In the genomic region with DNA sequence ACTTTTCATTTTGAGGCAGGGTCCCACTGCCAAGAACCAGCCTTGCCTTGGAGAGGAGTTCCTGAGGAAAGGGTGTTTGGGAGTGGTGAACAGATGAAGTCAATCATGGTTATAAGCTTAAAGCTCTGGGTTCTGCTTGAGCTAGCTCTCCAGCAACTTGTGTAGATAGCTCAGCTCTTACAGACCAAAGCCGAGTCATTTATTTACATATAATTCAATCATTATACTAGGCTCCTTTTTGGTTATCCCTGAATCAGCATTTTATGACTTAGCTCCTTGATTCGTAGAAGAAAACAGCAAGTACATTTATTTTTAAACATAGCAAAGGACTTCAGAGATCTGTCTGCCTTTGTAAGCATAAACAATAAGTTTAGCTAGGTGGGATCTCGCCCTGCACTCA, we compare ENCODE assay signal across 25 mouse cellular contexts. TPM values are rescaled to one million over a fixed set of nuclear protein-coding genes. Genes with fewer than 3 reads are reported as not detected.
"Had no signal": no experiment of that assay in that cellular context is flagged by ENCODE, and none has a peak within 500 bp of the region (broad histone marks: within the 10 kb centered on the region; RNA-seq: fewer than 3 reads in every experiment).

No protein-coding gene starts in this region.

- H3K9me3 ChIP-seq: midbrain, embryonic 10.5 days; midbrain, embryonic 12.5 days; neural tube, embryonic 13.5 days; neural tube, embryonic 15.5 days had no signal

- H3K36me3 ChIP-seq: midbrain, embryonic 10.5 days; midbrain, embryonic 12.5 days; neural tube, embryonic 13.5 days; neural tube, embryonic 15.5 days had no signal

- H3K9ac ChIP-seq: lung, embryonic 14.5 days; midbrain, embryonic 12.5 days; neural tube, embryonic 13.5 days; neural tube, embryonic 15.5 days had no signal

- H3K4me3 ChIP-seq: midbrain, embryonic 10.5 days; midbrain, embryonic 12.5 days; myocyte; neural tube, embryonic 13.5 days; neural tube, embryonic 15.5 days had no signal

- H3K27ac ChIP-seq: midbrain, embryonic 10.5 days; midbrain, embryonic 12.5 days; neural tube, embryonic 13.5 days; neural tube, embryonic 15.5 days had no signal

- H3K4me1 ChIP-seq: midbrain, embryonic 10.5 days; midbrain, embryonic 12.5 days; neural tube, embryonic 13.5 days; neural tube, embryonic 15.5 days had no signal

- DNase-seq: lung, adult 18-20 months; lung, embryonic 14.5 days; lung, postnatal 10 days; lung, postnatal 4 days; midbrain, embryonic 14.5 days; retina, postnatal 1 day; right cerebral cortex, adult 18-20 months; right cerebral cortex, postnatal 25 days; right cerebral cortex, postnatal 4 days; spleen, adult 18-20 months; thymus, adult 18-20 months; thymus, postnatal 14 days; thymus, postnatal 36 days had no signal

- H3K4me2 ChIP-seq: lung, embryonic 14.5 days; midbrain, embryonic 12.5 days; neural tube, embryonic 13.5 days; neural tube, embryonic 15.5 days had no signal

- H3K27me3 ChIP-seq: midbrain, embryonic 12.5 days; neural tube, embryonic 13.5 days; neural tube, embryonic 15.5 days had no signal

RNA-seq across cellular contexts. Expression of a gene that starts 47.3 kb away (rescaled TPM):
- total RNA-seq: megakaryocyte-erythroid progenitor cell, adult 5-6 weeks had no signal
- polyA plus RNA-seq: lung, embryonic 14.5 days; lung, embryonic 16.5 days; midbrain, embryonic 10.5 days; midbrain, embryonic 12.5 days; midbrain, embryonic 14.5 days; midbrain, embryonic 16.5 days; myocyte; neural tube, embryonic 11.5 days; neural tube, embryonic 13.5 days; neural tube, embryonic 15.5 days; small intestine, adult 2 months; stomach, embryonic 14.5 days; thymus, postnatal 0 days had no signal

RNA-seq across cellular contexts. Expression of a gene that starts 51.0 kb away (rescaled TPM):
- total RNA-seq: megakaryocyte-erythroid progenitor cell, adult 5-6 weeks had no signal
- polyA plus RNA-seq: myocyte had no signal
